In genomic region chr5:102069051-102069766, GRCm38 (mm10) we compare ENCODE assay signal across 8 mouse cellular contexts. TPM values are rescaled to one million over a fixed set of nuclear protein-coding genes. Genes with fewer than 3 reads are reported as not detected.
DNase-seq lines count a peak whose midpoint lies in the region; ATAC-seq and TF ChIP-seq lines count a peak whose summit lies in the region.

No protein-coding gene starts in this region.

- no peaks in the 10 kb centered on the region for H3K9me3 ChIP-seq in intestine, embryonic 15.5 days
- no peaks in the 10 kb centered on the region for H3K9me3 ChIP-seq in limb, embryonic 14.5 days (ENCODE audit: control insufficient read depth, low read length)
- no peaks in the 10 kb centered on the region for H3K9me3 ChIP-seq in midbrain, embryonic 11.5 days (ENCODE audit: control insufficient read depth, low read length)
- H3K9me3 ChIP-seq in stomach, embryonic 16.5 days (replicated peaks; ENCODE audit: control insufficient read depth, low read length) = no peaks in the 10 kb centered on the region

- 0 out of 2 replicates have a peak, but pooled peaks cover 8% of the 10 kb centered on the region for H3K4me1 ChIP-seq in intestine, embryonic 15.5 days (replicated peaks)
- peaks cover 21% of the 10 kb centered on the region for H3K4me1 ChIP-seq in limb, embryonic 14.5 days (ENCODE audit: control insufficient read depth, insufficient read depth, low read length)
- H3K4me1 ChIP-seq in midbrain, embryonic 11.5 days (ENCODE audit: control insufficient read depth, insufficient read depth, low read length) = peaks cover 14% of the 10 kb centered on the region
- peaks cover 15% of the 10 kb centered on the region for H3K4me1 ChIP-seq in stomach, embryonic 16.5 days (ENCODE audit: control insufficient read depth, insufficient read depth, low read length)

- H3K4me2 ChIP-seq in intestine, embryonic 15.5 days (replicated peaks) = peak overlapping the region; percentile 85
- peak overlapping the region; percentile 81 for H3K4me2 ChIP-seq in limb, embryonic 14.5 days (replicated peaks; ENCODE audit: low read depth, low read length, severe bottlenecking)
- H3K4me2 ChIP-seq in midbrain, embryonic 11.5 days = peak overlapping the region; percentile 59
- H3K4me2 ChIP-seq in stomach, embryonic 16.5 days (ENCODE audit: low read depth, low read length) = peak overlapping the region; percentile 59

- ATAC-seq in common myeloid progenitor, adult 5-6 weeks (replicated peaks; ENCODE audit: low read depth, poor library complexity, severe bottlenecking) = 0 out of 2 replicates have a peak, but pooled peaks have one; percentile 10
- ATAC-seq in intestine, embryonic 15.5 days = peak; percentile 87
- ATAC-seq in limb, embryonic 14.5 days (ENCODE audit: low FRiP score, low read depth) = peak; percentile 71
- peak; percentile 83 for ATAC-seq in midbrain, embryonic 11.5 days (ENCODE audit: low FRiP score)
- ATAC-seq in stomach, embryonic 16.5 days (ENCODE audit: insufficient read depth, low FRiP score) = peak; percentile 73

- peak; percentile 69 for DNase-seq in adrenal gland, adult 18-20 months (ENCODE audit: low spot score in 2 of 2)
- DNase-seq in adrenal gland, adult 8-10 months = no peak
- DNase-seq in gastrocnemius, adult 8-10 months (ENCODE audit: low spot score in 2 of 2) = peak; percentile 29 to 30
- DNase-seq in limb, embryonic 14.5 days (ENCODE audit: low spot score) = peak; percentile 23
- peak; percentile 96 for DNase-seq in midbrain, embryonic 11.5 days (ENCODE audit: low spot score, missing footprints)

- H3K9ac ChIP-seq in intestine, embryonic 15.5 days = peak overlapping the region; percentile 98
- peak overlapping the region; percentile 98 for H3K9ac ChIP-seq in limb, embryonic 14.5 days (ENCODE audit: low read depth, low read length, severe bottlenecking)
- H3K9ac ChIP-seq in midbrain, embryonic 11.5 days (ENCODE audit: low read length) = peak overlapping the region; percentile 99
- peak overlapping the region; percentile 98 for H3K9ac ChIP-seq in stomach, embryonic 16.5 days (ENCODE audit: low read length)

- no peak for TF ChIP-seq POLR2A in limb, embryonic 14.5 days (IDR thresholded peaks at IDR 0.05; ENCODE audit: borderline replicate concordance, extremely low read depth, insufficient read depth, insufficient read length)

- peak overlapping the region; percentile 96 for H3K4me3 ChIP-seq in intestine, embryonic 15.5 days (replicated peaks)
- peak overlapping the region; percentile 91 for H3K4me3 ChIP-seq in limb, embryonic 14.5 days (replicated peaks; ENCODE audit: low read length)
- peak overlapping the region; percentile 95 for H3K4me3 ChIP-seq in midbrain, embryonic 11.5 days (ENCODE audit: low read depth, low read length)
- peak overlapping the region; percentile 88 for H3K4me3 ChIP-seq in stomach, embryonic 16.5 days (replicated peaks; ENCODE audit: low read length)

- peak overlapping the region; percentile 92 for H3K27ac ChIP-seq in intestine, embryonic 15.5 days
- peak overlapping the region; percentile 94 for H3K27ac ChIP-seq in limb, embryonic 14.5 days (replicated peaks; ENCODE audit: low read depth, low read length)
- peak overlapping the region; percentile 95 for H3K27ac ChIP-seq in midbrain, embryonic 11.5 days (ENCODE audit: low read depth, low read length)
- H3K27ac ChIP-seq in stomach, embryonic 16.5 days (ENCODE audit: low read length) = peak overlapping the region; percentile 91

- under 1% methylated on average over 54 of the region's 92 CpGs for WGBS in intestine, embryonic 15.5 days
- WGBS in limb, embryonic 14.5 days = under 1% methylated on average over 50 of the region's 92 CpGs
- WGBS in midbrain, embryonic 11.5 days = under 1% methylated on average over 68 of the region's 92 CpGs
- under 1% methylated on average over 59 of the region's 92 CpGs for WGBS in stomach, embryonic 16.5 days

- H3K36me3 ChIP-seq in intestine, embryonic 15.5 days = no peaks in the 10 kb centered on the region
- H3K36me3 ChIP-seq in limb, embryonic 14.5 days (ENCODE audit: control insufficient read depth, insufficient read depth, low read length) = no peaks in the 10 kb centered on the region
- no peaks in the 10 kb centered on the region for H3K36me3 ChIP-seq in midbrain, embryonic 11.5 days (ENCODE audit: control insufficient read depth, insufficient read depth, low read length)
- no peaks in the 10 kb centered on the region for H3K36me3 ChIP-seq in stomach, embryonic 16.5 days (ENCODE audit: control insufficient read depth, insufficient read depth, low read length)

- no peaks in the 10 kb centered on the region for H3K27me3 ChIP-seq in intestine, embryonic 15.5 days (replicated peaks)
- H3K27me3 ChIP-seq in limb, embryonic 14.5 days (ENCODE audit: control insufficient read depth, insufficient read depth, low read length) = no peaks in the 10 kb centered on the region
- no peaks in the 10 kb centered on the region for H3K27me3 ChIP-seq in midbrain, embryonic 11.5 days (ENCODE audit: control insufficient read depth, insufficient read depth, low read length)
- no peaks in the 10 kb centered on the region for H3K27me3 ChIP-seq in stomach, embryonic 16.5 days (ENCODE audit: control insufficient read depth, insufficient read depth, low read length)

RNA-seq across cellular contexts. Expression of gene Wdfy3, which starts 0.5 kb away (rescaled TPM):
- 10 to 100 TPM; 36.6 to 38.6 TPM for total RNA-seq in adrenal gland, adult 18-20 months (2021)
- 10 to 100 TPM; 41.6 to 70.2 (median 56.0) TPM for total RNA-seq in adrenal gland, adult 8-10 months (2022)
- total RNA-seq in common myeloid progenitor, adult 5-6 weeks (2017) = 9.2 and 13.1 TPM in 2 replicates
- total RNA-seq in gastrocnemius, adult 8-10 months (2022) = 10 to 100 TPM; 21.4 to 24.9 (median 22.1) TPM
- 9.7 and 10.3 TPM in 2 replicates for polyA plus RNA-seq in intestine, embryonic 15.5 days (2015; fragmentation: Nextera tagmentation; extraction: Ambion mirVana)
- polyA plus RNA-seq in limb, embryonic 14.5 days (2012; rRNA removed) = 30.9 and 36.5 TPM in 2 replicates
- polyA plus RNA-seq in limb, embryonic 14.5 days (2014; fragmentation: Nextera tagmentation; extraction: Ambion mirVana) = 21.1 and 24.6 TPM in 2 replicates
- 24.9 and 25.9 TPM in 2 replicates for polyA plus RNA-seq in midbrain, embryonic 11.5 days (2014; fragmentation: Nextera tagmentation; extraction: Ambion mirVana)
- polyA plus RNA-seq in stomach, embryonic 16.5 days (2015; fragmentation: Nextera tagmentation; extraction: Ambion mirVana) = 11.4 and 11.8 TPM in 2 replicates

Comparison
In these comparisons a context has a peak if more than half of its experiments do, and no peak if none do; other contexts are left out.
1. ATAC-seq: peak in every context shown above with its lines; median percentile 87 in intestine, embryonic 15.5 days; 83 in midbrain, embryonic 11.5 days; 73 in stomach, embryonic 16.5 days; 71 in limb, embryonic 14.5 days; 10 in common myeloid progenitor, adult 5-6 weeks.